Mouse (Mus musculus) thymus, postnatal 14 days (tissue): ENCODE data around the gene Mrpl1.

Experiments
- DNase-seq: peaks from one replicate; pipeline ENCODE4 v3.0.0; 2021

The Mrpl1 gene

DNA sequence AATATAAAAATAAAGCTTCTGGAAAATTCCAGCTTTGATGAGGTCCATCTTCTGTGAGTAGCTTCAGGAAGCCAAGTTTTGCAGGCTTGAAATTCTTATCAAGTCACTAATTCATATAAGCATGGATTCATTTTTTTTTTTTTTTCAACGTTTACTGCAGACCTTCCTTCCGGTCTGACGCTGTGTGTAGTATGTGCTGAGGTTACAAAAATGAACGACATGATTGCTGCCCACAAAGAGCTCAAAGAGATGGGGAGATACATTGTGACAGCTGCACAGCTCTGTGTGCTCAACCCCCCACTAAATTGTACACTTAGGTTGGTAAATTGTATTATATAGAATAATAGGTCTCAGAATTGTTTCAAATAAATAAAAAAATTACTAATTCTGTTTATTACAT, 750 bp upstream of the Mrpl1 start:
- peak; percentile 53 for DNase-seq

DNA sequence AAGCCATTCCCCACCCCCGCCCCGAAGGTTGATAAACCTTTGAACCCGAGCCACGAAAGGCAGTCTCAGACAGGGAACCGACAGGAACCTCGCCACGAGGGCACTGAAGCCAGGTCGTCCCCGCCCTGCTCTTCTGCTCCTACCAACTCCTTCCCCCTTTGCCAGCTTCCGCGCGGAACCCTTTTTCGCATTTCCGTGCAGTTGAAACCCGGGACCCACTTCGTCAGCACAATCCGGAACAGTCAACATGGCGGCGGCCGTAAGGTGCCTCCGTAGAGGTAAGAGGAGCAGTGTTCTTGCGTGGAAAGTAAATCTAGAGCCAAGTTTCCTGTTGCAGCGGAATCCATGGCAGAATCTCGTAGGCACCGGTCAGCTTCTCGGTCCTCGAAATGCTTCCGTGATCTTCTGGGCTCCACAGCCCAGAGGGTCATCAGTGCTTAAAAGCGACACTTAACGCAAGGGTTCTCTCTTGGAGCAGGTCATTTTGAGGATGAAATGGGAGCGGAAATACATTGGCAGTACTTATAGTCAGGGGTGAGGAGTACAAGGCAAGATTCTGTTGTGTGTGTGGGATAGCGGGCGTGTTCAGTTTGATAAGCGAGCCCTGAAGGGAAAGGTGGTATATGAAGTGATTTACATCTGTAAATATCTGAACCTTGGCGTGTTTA, 757 bp downstream of the Mrpl1 start:
- peak; percentile 94 for DNase-seq

DNA sequence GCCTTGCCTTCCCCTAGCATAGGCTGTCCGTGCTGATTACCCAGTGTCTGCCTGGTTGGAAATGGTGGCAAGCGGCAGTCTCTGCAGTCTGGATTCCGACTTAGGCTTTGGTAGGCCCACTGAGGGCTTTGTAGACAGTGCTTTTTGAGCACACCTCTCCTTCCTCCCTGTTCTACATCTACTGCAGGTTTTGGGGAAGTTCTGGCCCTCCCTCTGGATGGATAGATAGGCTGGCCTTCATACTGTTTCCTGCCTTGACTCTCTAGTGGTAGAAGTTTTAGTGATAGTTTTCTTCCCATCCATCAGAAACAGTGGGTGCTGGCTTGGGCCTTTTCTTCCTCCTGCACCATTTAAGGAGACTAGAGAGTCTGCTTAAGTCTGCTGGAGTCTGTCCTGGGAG, 9.4 kb downstream of the Mrpl1 start:
- DNase-seq, result no peak

DNA sequence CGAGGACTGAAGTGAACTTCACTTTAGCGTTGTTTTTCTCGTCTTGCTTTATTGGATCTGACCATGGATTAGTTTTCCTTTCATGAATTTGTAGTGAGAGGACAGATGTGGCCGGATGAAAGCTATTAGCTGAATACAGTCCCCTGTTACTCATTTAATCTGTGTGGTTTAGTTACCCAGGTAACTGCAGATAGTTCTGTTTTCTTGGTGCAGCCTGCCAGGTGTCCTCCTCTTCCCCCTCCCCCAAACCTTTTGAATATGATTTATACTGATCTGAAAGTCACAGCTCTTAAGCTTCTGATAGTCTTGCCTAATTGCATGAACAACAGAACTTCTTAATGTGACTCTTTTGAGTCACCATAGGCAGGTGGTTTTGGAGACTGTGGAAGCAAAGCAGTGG, 10.2 kb downstream of the Mrpl1 start:
- no peak for DNase-seq

DNA sequence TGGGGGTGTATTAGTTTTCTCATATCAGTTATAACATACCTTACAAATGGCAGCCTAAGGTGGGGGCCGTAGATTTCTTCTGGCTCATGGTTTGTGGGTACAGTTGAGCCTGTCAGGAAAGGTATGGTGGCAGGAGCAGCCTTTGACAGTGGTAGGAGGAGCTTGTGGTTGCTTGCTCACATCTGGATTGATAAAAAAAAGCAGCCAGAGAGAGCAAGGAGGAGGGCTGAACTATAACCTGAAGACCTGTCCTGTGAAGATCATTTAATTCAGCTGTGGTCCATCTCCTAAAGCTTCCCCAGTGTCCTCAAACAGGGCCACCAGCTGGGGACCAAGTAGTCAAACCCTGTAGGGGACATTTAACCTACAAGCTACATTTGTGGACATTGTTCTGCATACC, 12.0 kb downstream of the Mrpl1 start:
- no peak for DNase-seq

DNA sequence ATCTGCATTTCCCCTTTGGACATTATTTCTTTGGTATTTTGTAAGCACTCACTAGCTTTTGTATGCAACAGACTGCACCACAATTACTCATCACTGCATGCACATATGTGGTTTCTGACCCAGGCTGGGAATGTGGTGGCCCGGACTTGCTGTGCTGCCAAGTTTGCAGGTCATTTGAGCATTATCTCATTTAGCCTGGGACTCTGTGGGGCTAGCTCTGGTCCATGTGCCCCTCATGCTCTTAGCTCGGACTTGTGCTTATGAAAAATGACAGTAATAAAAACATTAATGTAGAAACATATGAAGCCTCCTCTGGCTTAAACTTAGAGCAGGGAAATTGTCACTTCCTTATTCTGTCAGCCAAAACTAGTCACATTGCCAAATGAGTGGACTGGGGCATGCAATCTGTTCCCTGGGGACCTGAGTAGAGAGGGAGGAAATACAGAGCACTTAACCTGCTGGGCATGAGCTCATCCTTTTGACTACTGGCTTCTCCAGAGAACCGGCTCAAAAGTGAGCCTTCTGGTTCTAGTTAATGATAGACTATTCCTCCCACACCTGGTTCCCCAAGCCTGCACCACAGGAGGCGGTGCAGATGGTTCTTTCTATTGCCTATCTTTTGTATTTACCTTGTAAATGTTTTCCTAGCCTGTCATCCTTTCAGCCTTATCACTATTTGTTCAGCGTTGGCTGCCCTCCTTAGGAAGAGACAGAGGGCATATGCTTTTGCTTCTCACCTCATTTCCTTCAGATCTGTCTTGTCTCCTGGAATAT, 12.7 kb downstream of the Mrpl1 start:
- DNase-seq, result no peak

DNA sequence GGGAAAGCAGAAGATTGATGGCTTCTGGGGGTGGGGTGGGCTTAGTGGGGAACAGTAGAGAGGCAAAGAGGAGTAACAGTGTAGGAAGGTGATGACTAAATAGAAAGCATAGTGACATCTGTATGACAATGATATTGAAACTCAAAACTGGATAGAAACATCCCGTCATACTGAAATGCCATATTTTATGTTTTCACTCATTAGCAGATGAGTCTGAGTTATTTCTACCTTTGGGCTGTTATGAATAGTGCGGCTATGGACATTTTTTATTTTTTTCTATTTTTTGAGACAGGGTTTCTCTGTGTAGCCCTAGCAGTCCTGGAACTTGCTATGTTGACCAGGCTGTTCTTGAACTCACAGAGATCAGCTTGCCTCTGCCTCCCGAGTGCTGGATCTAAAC, 13.7 kb downstream of the Mrpl1 start:
- no peak for DNase-seq

DNA sequence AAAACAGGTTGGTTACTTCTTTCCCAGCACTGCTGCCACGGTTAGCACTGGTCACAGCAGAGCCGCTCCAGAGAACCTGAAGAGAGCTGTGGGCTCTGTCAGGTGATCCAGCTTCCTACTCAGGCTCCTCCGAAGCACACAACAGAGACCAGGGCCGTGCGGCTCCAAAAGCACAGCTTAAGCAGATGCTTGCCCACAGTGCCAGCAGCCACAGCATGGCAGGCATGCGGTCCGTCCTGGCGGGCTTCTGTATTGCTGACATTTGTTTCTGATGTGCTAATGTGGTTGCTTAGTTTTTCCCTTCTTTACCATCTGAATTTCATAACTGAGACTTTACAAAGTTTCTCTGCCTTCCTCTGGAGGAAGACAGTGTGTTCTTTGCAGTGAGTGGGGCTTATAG, 17.2 kb downstream of the Mrpl1 start:
- DNase-seq, result no peak

DNA sequence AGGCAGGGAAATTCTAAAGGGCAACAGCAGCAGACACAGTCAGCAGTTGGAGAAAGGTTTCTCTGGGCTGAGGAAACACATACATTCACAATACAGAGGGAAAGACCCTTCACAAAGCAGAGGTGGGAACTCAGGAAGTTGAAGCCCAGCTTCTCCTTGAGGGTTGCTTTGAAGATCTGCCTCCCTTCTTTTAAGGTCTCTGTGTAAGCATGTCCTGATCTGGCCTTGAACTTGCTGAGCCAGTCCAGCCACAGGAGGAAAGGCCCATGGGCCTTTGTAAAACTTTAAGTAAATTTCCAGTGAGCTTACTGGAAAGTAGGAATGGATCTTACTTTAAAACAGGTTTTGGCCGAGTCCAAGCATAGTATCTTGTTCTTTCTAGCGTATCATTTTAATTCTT, 19.7 kb downstream of the Mrpl1 start:
- DNase-seq, result no peak

DNA sequence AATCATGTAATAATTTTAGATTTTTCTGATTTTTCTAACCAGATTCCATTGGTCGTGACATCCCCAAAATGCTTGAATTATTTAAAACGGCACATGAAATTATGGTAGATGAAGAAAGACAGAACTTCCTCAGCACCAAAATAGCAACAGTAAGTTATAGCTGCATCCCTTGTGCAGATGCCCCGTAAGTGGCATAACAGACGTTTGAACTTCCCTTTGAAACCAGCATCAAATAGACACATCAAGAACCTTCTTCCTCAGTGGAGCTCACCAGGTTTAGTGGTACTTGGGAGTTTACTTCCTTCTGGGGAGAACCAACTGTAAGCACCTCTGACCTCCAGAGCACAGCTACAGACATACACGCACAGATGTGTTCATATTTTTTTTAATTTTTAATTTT, 29.5 kb downstream of the Mrpl1 start:
- DNase-seq, result peak; percentile 26

DNA sequence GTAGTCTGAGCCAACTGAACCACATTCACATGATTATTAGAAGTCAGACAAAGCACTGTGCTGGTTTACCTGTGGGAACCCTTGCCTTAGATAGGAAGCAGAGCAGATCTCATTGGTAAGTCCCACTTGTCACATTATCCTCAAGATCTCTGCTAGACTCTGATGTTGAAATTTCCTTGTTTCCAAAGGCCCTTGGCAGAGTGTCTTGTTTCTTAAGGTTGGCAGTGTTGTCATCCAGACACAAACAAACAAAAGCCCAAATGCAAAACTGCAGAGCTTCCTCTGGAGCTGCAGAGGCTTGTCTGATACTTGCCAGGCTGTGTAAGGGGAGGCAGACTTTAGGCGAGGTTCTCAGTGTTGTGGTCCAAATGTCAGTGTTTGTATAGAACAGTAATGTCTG, 31.6 kb downstream of the Mrpl1 start:
- DNase-seq, result no peak

DNA sequence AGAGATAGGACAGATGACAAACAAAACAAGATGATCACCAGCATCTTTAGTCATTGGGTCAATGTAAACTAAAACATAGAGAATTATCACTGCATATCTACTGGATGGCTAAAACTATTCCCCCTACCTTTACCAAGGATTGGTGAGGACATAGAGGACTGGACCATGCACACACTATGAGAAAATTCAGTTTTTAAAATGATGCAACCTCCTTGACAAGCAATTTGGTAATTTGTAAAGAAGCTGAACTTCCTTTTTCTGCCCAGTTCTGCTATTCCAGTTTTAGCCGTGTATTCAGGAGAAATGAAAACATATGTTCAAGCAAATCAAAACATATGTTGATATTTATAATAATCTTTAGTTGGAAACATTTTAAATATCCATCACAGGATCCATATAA, 35.2 kb downstream of the Mrpl1 start:
- DNase-seq, result no peak

DNA sequence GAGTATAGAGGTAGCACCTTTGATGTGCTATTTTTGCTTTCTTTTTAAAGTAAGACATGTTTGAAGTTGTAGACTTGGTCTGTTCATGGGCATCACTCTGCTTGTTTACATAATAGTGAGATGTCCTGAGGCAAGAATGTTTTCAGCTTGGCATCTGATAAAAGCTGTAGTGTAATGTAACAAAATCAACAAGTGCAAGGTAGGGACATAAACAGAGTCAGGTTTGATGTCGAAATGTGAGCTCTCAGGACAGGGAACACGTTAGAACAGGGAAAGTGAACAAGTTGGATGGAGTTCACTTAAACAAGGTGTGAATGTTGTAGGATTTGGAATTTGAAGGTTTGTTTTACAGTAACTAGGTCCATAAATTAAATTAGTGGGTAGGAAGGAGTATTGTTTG, 44.7 kb downstream of the Mrpl1 start:
- DNase-seq, result no peak

DNA sequence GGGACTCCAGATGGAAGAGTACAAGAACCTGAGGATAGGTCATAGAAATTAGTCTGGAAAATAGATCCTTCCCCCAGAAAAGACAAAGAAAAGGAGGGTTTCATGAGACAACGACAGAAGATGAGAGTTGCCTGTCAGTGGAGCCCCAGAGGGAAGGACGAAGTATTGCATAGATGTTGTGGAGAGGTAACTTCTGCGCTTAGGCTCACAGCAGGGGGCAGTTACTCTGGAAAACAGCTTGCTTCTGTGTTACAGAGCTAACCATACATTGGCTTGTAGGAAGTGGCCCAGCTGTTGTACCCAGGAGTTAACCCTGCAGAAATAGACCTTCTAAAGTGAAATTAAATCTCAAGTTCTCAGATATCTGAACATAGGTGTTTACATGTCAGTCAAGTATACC, 45.9 kb downstream of the Mrpl1 start:
- DNase-seq, result no peak

DNA sequence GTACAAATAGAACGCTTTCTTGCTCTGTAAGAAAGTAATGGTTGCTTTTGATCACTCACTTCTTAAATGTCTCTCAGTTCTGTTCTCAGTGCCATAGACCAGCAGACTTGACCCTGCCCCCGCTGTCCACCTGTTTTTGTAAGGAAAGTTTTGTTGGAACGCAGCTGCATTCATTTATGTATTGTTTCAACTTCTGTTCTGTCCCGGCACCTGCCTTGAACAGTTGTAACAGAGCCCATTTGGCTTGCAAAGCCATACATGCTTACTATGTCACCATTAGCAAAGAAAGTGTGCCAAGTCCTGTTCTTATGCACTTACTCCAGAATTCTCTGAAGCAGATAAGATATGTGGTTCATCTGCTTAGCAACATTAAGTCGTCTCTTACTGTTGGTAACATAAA, 48.9 kb downstream of the Mrpl1 start:
- no peak for DNase-seq

DNA sequence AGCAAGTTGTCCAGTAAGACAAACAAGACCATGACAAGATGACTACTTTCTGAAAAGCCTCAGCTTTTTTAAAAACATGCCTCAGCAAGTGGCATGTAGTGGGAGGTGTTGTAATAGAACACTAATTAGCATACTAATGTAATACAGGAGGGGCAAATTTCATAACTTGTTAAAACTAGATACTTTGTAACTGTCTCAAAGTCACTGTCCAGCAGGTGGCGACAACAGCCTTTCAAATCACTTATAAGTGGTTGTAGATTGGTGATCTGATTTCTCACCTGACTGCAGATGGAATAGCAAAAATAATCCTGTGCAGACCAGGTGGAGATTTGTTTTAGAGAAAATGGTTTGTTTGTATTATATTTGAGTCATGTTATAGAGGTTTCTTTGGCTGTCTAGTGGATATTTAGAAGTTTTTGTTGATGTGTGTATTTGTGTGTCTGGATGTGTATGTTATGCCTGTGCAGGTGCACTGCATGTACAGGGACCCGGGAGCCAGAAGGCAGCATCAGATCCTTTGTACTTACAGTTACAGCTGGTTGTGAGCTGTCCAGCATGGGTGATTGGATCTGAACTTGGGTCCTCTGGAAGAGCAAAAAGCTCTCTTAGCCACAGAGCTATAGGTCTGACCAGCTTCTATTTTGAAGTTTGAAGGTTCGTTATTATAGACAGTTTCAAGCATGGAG, 57.9 kb downstream of the Mrpl1 start:
- DNase-seq, result peak; percentile 55

DNA sequence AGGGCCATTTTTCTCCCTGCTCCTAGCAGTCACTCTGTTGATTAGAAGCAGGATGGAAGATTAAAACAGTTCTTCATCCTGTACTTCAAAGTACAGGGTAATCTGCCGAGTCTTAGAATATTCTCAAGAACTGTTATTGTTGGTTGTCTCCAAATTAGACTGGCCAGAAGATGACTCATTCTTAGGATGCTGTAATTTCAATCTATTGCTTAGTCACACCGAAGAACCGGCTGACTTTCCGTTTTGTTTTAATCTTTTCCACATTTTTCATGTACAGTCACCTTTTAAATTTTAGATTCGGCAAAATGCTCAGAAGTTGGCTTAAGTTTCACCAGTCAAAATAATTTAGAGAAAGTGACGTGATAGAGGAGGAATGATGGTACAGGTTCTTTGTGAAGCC, 61.8 kb downstream of the Mrpl1 start:
- no peak for DNase-seq

DNA sequence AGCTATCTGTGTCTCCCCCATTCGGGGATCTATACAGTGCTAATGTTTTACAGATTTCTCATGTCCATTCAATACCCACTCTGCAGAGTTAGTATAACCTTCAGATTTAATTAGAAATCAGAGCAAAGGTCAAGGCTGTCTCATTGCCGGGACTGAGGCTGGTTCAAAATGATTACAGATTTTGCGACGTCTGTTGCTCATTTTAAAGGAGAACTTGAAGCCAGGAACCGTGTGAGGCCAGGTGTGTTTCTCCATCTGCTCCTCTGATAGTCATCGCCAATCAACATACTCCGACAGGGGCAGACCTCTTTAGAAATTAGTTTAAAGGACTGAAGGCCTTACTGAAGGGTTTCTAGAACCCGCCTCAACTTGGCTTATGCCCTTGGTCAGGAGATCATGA, 96.5 kb downstream of the Mrpl1 start:
- no peak for DNase-seq

DNA sequence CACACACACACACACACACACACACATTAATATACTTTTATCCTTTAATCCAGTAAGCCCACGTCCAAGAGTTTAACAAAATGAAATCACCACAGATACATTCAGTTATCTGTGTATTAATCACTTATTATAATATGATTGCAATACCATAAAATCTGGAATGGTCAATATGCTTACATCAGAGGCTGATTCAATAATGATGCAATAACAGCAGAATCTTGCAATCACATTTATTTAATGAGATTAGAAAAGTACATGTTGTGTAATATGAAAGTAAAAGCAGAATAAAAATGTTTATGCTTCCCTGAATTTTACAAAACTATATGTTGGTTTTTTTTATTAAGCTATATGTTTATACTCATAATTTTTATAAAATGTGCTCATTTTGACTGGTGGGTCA, 97.0 kb downstream of the Mrpl1 start:
- no peak for DNase-seq

DNA sequence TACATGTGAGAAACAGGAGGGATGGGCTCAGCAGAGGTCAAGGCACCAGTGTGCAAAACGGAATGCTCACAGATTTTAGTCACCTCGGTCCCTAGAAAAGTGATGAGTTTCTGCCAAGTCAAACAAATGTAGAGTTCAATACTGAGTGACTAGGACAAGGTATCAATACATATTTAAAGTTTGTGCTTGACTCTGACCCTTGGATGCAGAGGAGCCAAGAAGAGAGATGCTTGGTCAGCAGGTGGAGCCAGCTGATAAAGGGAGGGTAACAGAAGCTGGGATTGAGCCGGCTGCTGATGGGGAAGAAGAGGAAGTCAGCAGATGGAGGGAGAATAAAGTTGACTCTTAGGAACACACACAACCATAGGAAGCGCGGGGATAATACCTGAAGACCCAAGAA, 97.5 kb downstream of the Mrpl1 start:
- no peak for DNase-seq

DNA sequence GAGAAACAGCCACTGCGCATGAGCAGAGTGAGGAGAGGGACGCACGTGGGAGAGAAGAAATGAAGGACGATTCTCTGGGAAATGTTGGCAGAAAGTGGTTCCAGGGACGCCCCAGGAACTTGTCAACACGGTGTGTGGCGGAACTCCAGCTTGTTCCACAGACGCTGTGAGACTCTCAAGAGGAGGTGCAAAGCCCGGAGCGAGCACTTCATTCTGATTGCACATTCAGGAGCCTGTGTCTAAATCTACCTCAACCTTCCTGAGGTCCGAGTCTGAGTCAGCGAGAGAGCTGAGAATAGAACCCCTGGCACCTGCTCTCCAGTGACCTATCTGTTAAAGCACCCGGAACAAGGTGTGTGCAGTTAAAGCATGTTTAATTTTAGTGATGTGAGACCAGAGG, 98.8 kb downstream of the Mrpl1 start:
- DNase-seq, result no peak

DNA sequence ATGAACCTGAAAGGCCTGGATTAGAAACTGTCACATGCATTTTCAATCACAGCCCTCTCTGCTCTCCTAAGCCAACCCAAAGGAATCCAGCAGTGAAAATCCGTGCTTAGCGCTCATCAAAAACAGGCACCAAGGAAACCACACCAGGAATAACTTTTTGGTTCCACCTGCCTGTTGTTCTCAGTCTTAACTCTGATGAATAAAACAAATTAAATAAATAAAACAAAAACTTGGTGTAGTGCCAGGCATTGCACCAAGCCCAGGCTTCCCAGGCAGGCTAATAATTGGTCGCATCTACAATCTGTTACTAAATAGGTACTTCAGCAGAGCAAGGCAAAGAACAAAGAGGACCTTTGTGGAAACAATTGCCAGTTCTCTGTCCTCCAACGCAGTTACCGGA, 99.4 kb downstream of the Mrpl1 start:
- DNase-seq, result no peak

DNA sequence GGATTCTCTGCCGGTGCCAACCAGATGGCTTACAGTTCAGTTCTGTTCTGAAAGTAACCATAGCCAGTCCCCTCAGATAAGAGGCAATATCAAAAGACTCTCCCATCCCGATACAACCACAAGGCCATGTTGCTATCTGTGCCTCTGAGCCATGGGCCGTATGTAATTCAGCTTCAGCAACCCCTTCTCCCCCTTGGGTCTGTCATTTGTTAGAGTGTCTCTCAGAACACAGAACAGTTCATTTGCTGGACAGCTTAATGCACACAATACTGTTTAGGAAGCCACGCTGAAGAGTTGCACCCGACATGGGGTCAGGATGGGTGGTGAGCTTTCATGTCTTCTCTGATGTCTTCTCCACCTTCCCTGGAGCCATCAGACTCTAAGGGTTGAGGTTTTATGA, 100.3 kb downstream of the Mrpl1 start:
- DNase-seq, result no peak

DNA sequence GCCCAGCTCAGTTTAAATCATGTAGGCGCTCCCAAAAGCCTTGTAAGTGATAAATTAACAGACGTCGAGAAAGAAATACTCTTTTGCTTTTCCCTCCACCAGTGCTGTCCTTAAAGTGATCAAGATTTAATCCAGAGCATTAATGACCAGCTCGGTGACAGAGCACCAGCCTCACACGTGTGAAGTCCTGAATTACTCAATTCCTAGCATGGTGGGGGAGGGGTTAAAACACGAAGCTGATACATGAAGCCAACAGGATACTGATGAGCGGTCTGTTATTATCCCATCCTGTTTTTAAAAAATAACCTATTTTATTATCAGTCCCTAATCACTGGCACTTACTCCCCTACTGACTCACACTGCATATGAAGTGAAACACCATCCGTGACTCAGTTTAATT, 102.4 kb downstream of the Mrpl1 start:
- DNase-seq, result no peak
